Mouse (Mus musculus) limb, embryonic 11.5 days (tissue): ENCODE measurements around the gene Pde7b. TPM values are rescaled to one million over a fixed set of nuclear protein-coding genes. Genes with fewer than 3 reads are reported as not detected.

ENCODE experiments used
- ATAC-seq: fragments of 200-750 bp; cut with Nextera tagmentation; 2 replicates; pipeline ENCODE4 v1.8.0; 2017; ENCODE audit warnings: low read depth; ENCODE audit not compliant: insufficient number of reproducible peaks, low FRiP score, low TSS enrichment
- DNase-seq: peaks from one replicate; pipeline ENCODE4 v3.0.0-alpha.2; 2015; ENCODE audit warnings: low spot score
- H3K27ac ChIP-seq: fragments of 300-500 bp; sonication (generic); replicated peaks from 2 replicates; pipeline ENCODE4 v1.5.1; 2014; ENCODE audit warnings: low read depth, mild to moderate bottlenecking, low read length
- H3K27me3 ChIP-seq: fragments of 300-500 bp; sonication (generic); 2 replicates; pipeline ENCODE4 v1.6.1; 2014; ENCODE audit warnings: mild to moderate bottlenecking, low read length, mixed read lengths; ENCODE audit not compliant: control insufficient read depth, insufficient read depth
- H3K36me3 ChIP-seq: fragments of 300-500 bp; sonication (generic); 2 replicates; pipeline ENCODE4 v1.6.1; 2014; ENCODE audit warnings: mild to moderate bottlenecking, low read length, moderate library complexity, mixed read lengths; ENCODE audit not compliant: control insufficient read depth, insufficient read depth
- H3K4me1 ChIP-seq: fragments of 300-500 bp; sonication (generic); 2 replicates; pipeline ENCODE4 v1.6.1; 2014; ENCODE audit warnings: low read length, mixed read lengths; ENCODE audit not compliant: control insufficient read depth, insufficient read depth
- H3K4me2 ChIP-seq: fragments of 300-500 bp; sonication (generic); 2 replicates; pipeline ENCODE4 v1.6.1; 2014; ENCODE audit warnings: low read depth, mild to moderate bottlenecking, moderate library complexity; ENCODE audit not compliant: severe bottlenecking
- H3K4me3 ChIP-seq: fragments of 300-500 bp; sonication (generic); 2 replicates; pipeline ENCODE4 v1.5.1; 2014; ENCODE audit warnings: low read depth, low read length
- H3K9ac ChIP-seq: fragments of 300-500 bp; sonication (generic); 2 replicates; pipeline ENCODE4 v1.6.1; 2014; ENCODE audit warnings: mild to moderate bottlenecking, low read length
- H3K9me3 ChIP-seq: fragments of 300-500 bp; sonication (generic); 2 replicates; pipeline ENCODE4 v1.6.1; 2016; ENCODE audit warnings: low read length; ENCODE audit not compliant: control insufficient read depth
- WGBS: fragments of 180-500 bp; shearing (Covaris S2); extraction: QIAGEN DNeasy Blood & Tissue Kit; methylation state at CpG from one replicate; pipeline ENCODE4 v1.1.7; 2014; 5-methylcytosine and 5-hydroxymethylcytosine counted together
- polyA plus RNA-seq: library from polyadenylated mRNA; unstranded; fragments of >200 nt; fragmentation: Nextera tagmentation; extraction: Ambion mirVana; gene quantifications from 2 replicates; pipeline ENCODE4 v1.2.1, GENCODE M21; 2014

Pde7b gene
- polyA plus RNA-seq, result 2.3 and 3.3 TPM in 2 replicates

DNA sequence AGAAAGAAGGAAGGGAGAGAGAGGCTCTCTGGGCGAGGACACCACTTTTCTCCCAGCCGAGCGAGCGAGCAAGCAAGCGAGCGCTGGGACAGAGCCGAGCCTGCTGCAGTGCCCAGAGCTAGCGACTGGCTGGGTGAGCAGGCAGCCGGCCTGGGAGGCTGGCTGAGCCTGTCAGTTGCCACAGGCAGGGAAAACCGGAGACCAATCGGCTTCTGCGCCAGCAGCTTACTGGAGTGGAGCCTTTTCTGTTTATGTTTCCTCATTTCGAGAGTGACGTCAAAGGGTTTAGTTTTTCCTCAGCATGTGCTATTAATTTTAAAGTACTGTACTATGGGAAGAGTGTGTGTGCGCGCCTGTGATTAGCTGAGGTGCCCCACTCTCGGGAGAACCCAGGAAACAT, at the start of gene Pde7b:
Pde7b (minus strand) TSS at position 173 of the 400 bp plus-strand sequence.
- peak within 1 kb of the TSS; percentile 19 for H3K4me3 ChIP-seq
- peak within 1 kb of the TSS; percentile 23; the same call in 1 of the 2 replicates for H3K9ac ChIP-seq
- H3K36me3 ChIP-seq, result no peaks in the 10 kb centered on the region
- DNase-seq (peak; percentile 84), ATAC-seq (peak; percentile 91)
- no peaks in the 10 kb centered on the region for H3K27me3 ChIP-seq
- peaks cover 11% of the 10 kb centered on the region for H3K4me1 ChIP-seq
- 0 out of 2 replicates have a peak within 1 kb of the TSS, but pooled peaks have one; percentile 23 for H3K27ac ChIP-seq
- 4% methylated on average over 17 of the region's 17 CpGs for WGBS
- peak within 1 kb of the TSS; percentile 47 for H3K4me2 ChIP-seq
- H3K9me3 ChIP-seq, result no peaks in the 10 kb centered on the region

- H3K9me3 ChIP-seq, result no peaks in the 10 kb centered on the region
- no peak overlapping the region for H3K4me3 ChIP-seq
- no peaks in the 10 kb centered on the region for H3K36me3 ChIP-seq
- DNase-seq (no peak), ATAC-seq (no peak)
- no peak overlapping the region for H3K4me2 ChIP-seq
- no peaks in the 10 kb centered on the region for H3K4me1 ChIP-seq
- H3K27me3 ChIP-seq, result no peaks in the 10 kb centered on the region
- H3K27ac ChIP-seq, result no peak overlapping the region
- no peak overlapping the region for H3K9ac ChIP-seq
- 76% methylated on average over 4 of the region's 4 CpGs for WGBS
These were observed 47.2 kb upstream of the Pde7b start for GRCm38 (mm10) chr10:20772056-20772455.

DNA sequence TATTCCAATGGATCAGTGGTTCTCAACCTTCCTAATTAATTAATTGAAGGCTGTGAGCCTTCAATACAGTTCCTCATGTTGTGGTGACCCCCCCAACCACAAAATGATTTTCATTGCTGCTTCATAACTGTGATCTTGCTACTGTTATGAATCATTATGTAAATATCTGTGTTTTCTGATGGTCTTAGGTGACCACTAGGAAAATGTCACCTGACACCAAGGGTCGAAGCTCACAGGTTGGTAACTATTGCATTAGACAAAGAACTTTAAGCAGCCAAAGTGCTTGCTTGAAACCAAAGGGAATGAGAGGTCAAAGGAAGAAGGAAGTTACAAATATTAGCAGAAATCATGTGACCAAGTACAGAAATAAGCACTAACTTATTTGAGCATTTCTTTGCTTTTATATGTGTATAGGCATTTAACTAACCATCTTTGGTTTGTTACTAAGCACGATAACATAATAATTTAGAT, 45.6 kb upstream of the Pde7b start:
- Histone ChIP-seq H3K27me3 (no peaks in the 10 kb centered on the region), H3K4me3 (no peak overlapping the region), H3K4me1 (no peaks in the 10 kb centered on the region), H3K9me3 (no peaks in the 10 kb centered on the region), H3K36me3 (no peaks in the 10 kb centered on the region), H3K9ac (no peak overlapping the region), H3K27ac (no peak overlapping the region), H3K4me2 (no peak overlapping the region)
- no peak for ATAC-seq
- 83% methylated on average over 2 of the region's 2 CpGs for WGBS
- DNase-seq, result no peak

DNA sequence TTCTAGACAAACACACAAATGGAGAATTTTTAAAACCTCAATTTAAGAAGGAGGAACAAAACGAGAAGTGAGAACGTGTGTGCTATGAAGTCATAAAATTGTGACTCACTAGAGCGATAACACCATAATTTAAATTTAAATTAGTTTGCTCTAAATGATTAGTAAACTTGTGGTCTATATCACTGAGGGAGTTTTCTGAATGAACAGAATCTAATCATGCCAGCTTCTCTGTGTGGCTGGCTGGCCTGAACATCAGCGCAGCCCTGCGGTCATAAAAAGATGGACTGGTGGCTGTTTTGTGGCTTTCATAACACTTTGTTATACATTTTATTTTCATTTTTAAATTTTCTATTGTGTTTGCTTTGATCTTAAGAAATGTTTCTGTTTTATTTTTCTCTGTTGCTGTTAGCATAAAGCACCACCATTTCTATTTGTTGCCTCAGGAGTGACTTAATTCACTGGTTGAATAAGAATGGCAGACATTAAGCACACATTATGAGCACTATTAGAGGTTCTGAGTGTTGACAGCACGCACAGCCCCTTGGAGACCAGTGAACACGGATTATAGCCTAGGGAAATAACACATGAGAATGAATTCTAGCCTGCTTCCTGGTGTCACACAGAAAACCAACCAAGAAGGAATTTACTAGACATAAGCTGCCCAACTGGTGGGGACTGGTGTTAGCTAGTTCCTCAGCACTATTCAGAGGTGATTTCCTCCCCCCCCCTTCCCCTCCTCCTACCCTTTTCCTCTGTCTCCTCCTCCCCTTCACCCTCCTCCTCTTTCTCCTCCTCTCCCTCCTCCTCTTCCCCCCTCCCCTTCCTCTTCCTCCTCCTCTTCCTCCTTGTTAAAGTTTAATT, 44.9 kb upstream of the Pde7b start:
- no peak for ATAC-seq
- DNase-seq, result peak; percentile 33
- Histone ChIP-seq H3K4me1 (no peaks in the 10 kb centered on the region), H3K27me3 (no peaks in the 10 kb centered on the region), H3K36me3 (no peaks in the 10 kb centered on the region), H3K9ac (no peak overlapping the region), H3K27ac (no peak overlapping the region), H3K4me2 (no peak overlapping the region), H3K9me3 (no peaks in the 10 kb centered on the region), H3K4me3 (no peak overlapping the region)
- 66% methylated on average over 7 of the region's 7 CpGs for whole genome bisulfite sequencing

GRCm38 (mm10) chr10:20764352-20764751, 39.5 kb upstream of the Pde7b start:
- Histone ChIP-seq H3K4me1 (no peaks in the 10 kb centered on the region), H3K27ac (no peak overlapping the region), H3K4me3 (no peak overlapping the region), H3K36me3 (no peaks in the 10 kb centered on the region), H3K9me3 (no peaks in the 10 kb centered on the region), H3K27me3 (no peaks in the 10 kb centered on the region), H3K4me2 (no peak overlapping the region), H3K9ac (no peak overlapping the region)
- no peak for ATAC-seq
- DNase-seq, result no peak
- 42% methylated on average over 3 of the region's 3 CpGs for WGBS

DNA sequence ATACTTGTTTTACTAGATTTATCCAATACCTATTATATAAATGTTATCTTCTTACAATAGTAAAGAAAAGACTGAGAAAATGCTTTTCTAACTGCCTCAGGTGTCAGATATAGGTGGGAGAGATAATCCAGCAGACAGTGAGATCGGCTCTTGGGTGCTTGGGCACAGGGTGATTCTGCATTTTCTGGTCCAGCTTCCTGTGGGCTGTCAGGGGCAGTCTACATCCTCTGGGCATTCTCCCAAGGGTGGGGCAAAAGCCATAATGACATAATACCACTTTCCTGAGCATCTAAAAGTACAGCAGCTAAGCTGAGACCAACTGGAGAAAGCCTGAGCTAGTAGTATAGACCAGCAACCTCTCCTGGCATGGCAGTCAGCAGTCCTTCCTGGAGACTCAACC, 34.1 kb upstream of the Pde7b start:
- WGBS, result 92% methylated on average over 1 of the region's 1 CpGs
- Histone ChIP-seq H3K9me3 (no peaks in the 10 kb centered on the region), H3K27ac (no peak overlapping the region), H3K4me3 (no peak overlapping the region), H3K27me3 (no peaks in the 10 kb centered on the region), H3K9ac (no peak overlapping the region), H3K36me3 (no peaks in the 10 kb centered on the region), H3K4me1 (no peaks in the 10 kb centered on the region), H3K4me2 (no peak overlapping the region)
- DNase-seq (no peak), ATAC-seq (no peak)

- DNase-seq (no peak), ATAC-seq (no peak)
- Histone ChIP-seq H3K9ac (no peak overlapping the region), H3K4me3 (no peak overlapping the region), H3K27me3 (no peaks in the 10 kb centered on the region), H3K9me3 (no peaks in the 10 kb centered on the region), H3K27ac (no peak overlapping the region), H3K36me3 (no peaks in the 10 kb centered on the region), H3K4me1 (no peaks in the 10 kb centered on the region), H3K4me2 (no peak overlapping the region)
- WGBS, result 79% methylated on average over 6 of the region's 6 CpGs
These were observed 33.4 kb upstream of the Pde7b start for GRCm38 (mm10) chr10:20758259-20758658.

DNA sequence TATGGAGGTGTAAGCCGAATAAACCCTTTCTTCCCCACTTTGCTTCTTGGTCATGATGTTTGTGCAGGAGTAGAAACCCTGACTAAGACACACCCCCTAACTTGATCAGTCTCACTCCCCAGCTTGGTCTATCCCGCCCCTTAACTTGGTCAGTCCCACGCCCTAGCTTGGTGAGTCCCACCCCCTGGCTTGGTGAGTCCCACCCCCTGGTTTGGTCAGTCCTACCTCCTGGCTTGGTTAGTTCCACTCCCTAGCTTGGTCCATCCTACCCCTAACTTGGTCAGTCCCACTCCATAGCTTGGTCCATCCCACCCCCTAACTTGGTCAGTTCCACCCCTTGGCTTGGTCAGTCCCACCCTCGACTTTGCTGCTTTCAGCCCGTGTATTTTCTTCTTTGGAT, 31.3 kb upstream of the Pde7b start:
- WGBS, result 94% methylated on average over 5 of the region's 5 CpGs

More for the DNA sequence above, 31.3 kb upstream of the Pde7b start:
- DNase-seq, result no peak
- no peak overlapping the region for H3K27ac ChIP-seq
- no peak overlapping the region for H3K4me3 ChIP-seq
- H3K27me3 ChIP-seq, result no peaks in the 10 kb centered on the region
- no peak overlapping the region for H3K9ac ChIP-seq
- no peaks in the 10 kb centered on the region for H3K36me3 ChIP-seq
- no peaks in the 10 kb centered on the region for H3K4me1 ChIP-seq
- H3K4me2 ChIP-seq, result no peak overlapping the region
- no peaks in the 10 kb centered on the region for H3K9me3 ChIP-seq
- no peak for ATAC-seq
